Comparison of ENCODE assay signal across 26 mouse cellular contexts in genomic region chr11:84548293-84548692, GRCm38 (mm10). TPM values are rescaled to one million over a fixed set of nuclear protein-coding genes. Genes with fewer than 3 reads are reported as not detected.
DNase-seq lines count a peak whose midpoint lies in the region; ATAC-seq and TF ChIP-seq lines count a peak whose summit lies in the region.
"Had no signal": no experiment of that assay in that cellular context is flagged by ENCODE, and none has a peak within 500 bp of the region (broad histone marks: within the 10 kb centered on the region; RNA-seq: fewer than 3 reads in every experiment).

No protein-coding gene starts in this region.

- H3K4me2 ChIP-seq in forebrain, embryonic 16.5 days (ENCODE audit: low read length): no peak overlapping the region
- H3K4me2 ChIP-seq in forebrain, embryonic 15.5 days (replicated peaks): no peak overlapping the region
- H3K4me2 ChIP-seq in hindbrain, embryonic 11.5 days (replicated peaks; ENCODE audit: low read depth, low read length): no peak overlapping the region
- no peak overlapping the region for H3K4me2 ChIP-seq in hindbrain, postnatal 0 days (ENCODE audit: low read depth, low read length)
- H3K4me2 ChIP-seq in midbrain, embryonic 12.5 days (replicated peaks): no peak overlapping the region
- H3K4me2 ChIP-seq in midbrain, postnatal 0 days (ENCODE audit: low read depth, low read length, poor library complexity, severe bottlenecking): no peak overlapping the region
- H3K4me2 ChIP-seq: heart, embryonic 12.5 days; heart, embryonic 15.5 days; hindbrain, embryonic 12.5 days; intestine, embryonic 15.5 days had no signal

- no peaks in the 10 kb centered on the region for H3K36me3 ChIP-seq in forebrain, embryonic 16.5 days (ENCODE audit: control insufficient read depth, insufficient read depth)
- no peaks in the 10 kb centered on the region for H3K36me3 ChIP-seq in forebrain, embryonic 15.5 days
- H3K36me3 ChIP-seq in hindbrain, embryonic 11.5 days (ENCODE audit: control insufficient read depth, insufficient read depth, low read length): no peaks in the 10 kb centered on the region
- H3K36me3 ChIP-seq in hindbrain, postnatal 0 days (ENCODE audit: insufficient read depth, low read length): no peaks in the 10 kb centered on the region
- H3K36me3 ChIP-seq in midbrain, embryonic 12.5 days: no peaks in the 10 kb centered on the region
- no peaks in the 10 kb centered on the region for H3K36me3 ChIP-seq in midbrain, postnatal 0 days (ENCODE audit: insufficient read depth, low read length)
- H3K36me3 ChIP-seq: heart, embryonic 12.5 days; heart, embryonic 15.5 days; hindbrain, embryonic 12.5 days; intestine, embryonic 15.5 days had no signal

- no peak overlapping the region for H3K4me3 ChIP-seq in forebrain, embryonic 16.5 days (replicated peaks; ENCODE audit: low read length)
- H3K4me3 ChIP-seq in forebrain, embryonic 15.5 days: no peak overlapping the region
- no peak overlapping the region for H3K4me3 ChIP-seq in hindbrain, embryonic 11.5 days (ENCODE audit: low read depth, low read length)
- no peak overlapping the region for H3K4me3 ChIP-seq in hindbrain, postnatal 0 days (ENCODE audit: low read length)
- H3K4me3 ChIP-seq in midbrain, embryonic 12.5 days: no peak overlapping the region
- no peak overlapping the region for H3K4me3 ChIP-seq in midbrain, postnatal 0 days (ENCODE audit: low read depth, low read length)
- H3K4me3 ChIP-seq: heart, embryonic 12.5 days; heart, embryonic 15.5 days; hindbrain, embryonic 12.5 days; intestine, embryonic 15.5 days had no signal

- TF ChIP-seq CTCF in hindbrain, postnatal 0 days (IDR thresholded peaks at IDR 0.05; ENCODE audit: low read depth): no peak
- no peak for TF ChIP-seq CTCF in midbrain, postnatal 0 days (IDR thresholded peaks at IDR 0.05)
- TF ChIP-seq CTCF in brain, embryonic 14.5 days (IDR thresholded peaks at IDR 0.05; ENCODE audit: borderline replicate concordance, extremely low read depth, insufficient read depth, insufficient read length): no peak

- H3K27me3 ChIP-seq in forebrain, embryonic 16.5 days (replicated peaks; ENCODE audit: control insufficient read depth, insufficient read depth, low read length): peaks cover 55% of the 10 kb centered on the region
- H3K27me3 ChIP-seq in forebrain, embryonic 15.5 days: peaks cover 70% of the 10 kb centered on the region
- H3K27me3 ChIP-seq in hindbrain, embryonic 11.5 days (ENCODE audit: control insufficient read depth, insufficient read depth, low read length): no peaks in the 10 kb centered on the region
- no peaks in the 10 kb centered on the region for H3K27me3 ChIP-seq in hindbrain, postnatal 0 days (ENCODE audit: insufficient read depth, low read length)
- H3K27me3 ChIP-seq in midbrain, embryonic 12.5 days: peaks cover 17% of the 10 kb centered on the region
- H3K27me3 ChIP-seq in midbrain, postnatal 0 days (ENCODE audit: insufficient read depth, low read length): no peaks in the 10 kb centered on the region
- H3K27me3 ChIP-seq: intestine, embryonic 15.5 days had no signal

- ATAC-seq in forebrain, embryonic 16.5 days: peak; percentile 74
- no peak for ATAC-seq in forebrain, embryonic 15.5 days (replicated peaks)
- no peak for ATAC-seq in hindbrain, embryonic 11.5 days (ENCODE audit: low FRiP score)
- ATAC-seq in hindbrain, postnatal 0 days: no peak
- ATAC-seq in midbrain, embryonic 12.5 days (ENCODE audit: low FRiP score, low read depth): no peak
- ATAC-seq in midbrain, postnatal 0 days (ENCODE audit: low FRiP score): no peak
- ATAC-seq: CD4-positive, CD25-positive, alpha-beta regulatory T cell, adult 4 months; intestine, embryonic 15.5 days had no signal

- no peak for DNase-seq in hindbrain, embryonic 11.5 days (ENCODE audit: low spot score)
- DNase-seq in hindbrain, postnatal 0 days (ENCODE audit: low spot score): no peak
- no peak for DNase-seq in midbrain, postnatal 0 days (ENCODE audit: low spot score)
- peak; percentile 85 for DNase-seq in brain, embryonic 14.5 days (ENCODE audit: low read depth)
- DNase-seq in cerebellum, adult 9-10 months: no peak
- DNase-seq: adrenal gland, adult 2 months; adrenal gland, postnatal 14 days; cerebellum, adult 11-12 months; cerebellum, adult 8-10 months; cerebellum, postnatal 14 days; gastrocnemius, postnatal 25 days; heart, adult 18-20 months; heart, postnatal 10 days; heart, postnatal 36 days; kidney, adult 11 months had no signal

- TF ChIP-seq POLR2A in brain, embryonic 14.5 days (IDR thresholded peaks at IDR 0.05; ENCODE audit: borderline replicate concordance, extremely low read depth, insufficient read depth, insufficient read length, poor library complexity, severe bottlenecking): no peak

- no peak overlapping the region for H3K9ac ChIP-seq in forebrain, embryonic 16.5 days (replicated peaks; ENCODE audit: low read depth, low read length)
- H3K9ac ChIP-seq in forebrain, embryonic 15.5 days (replicated peaks): no peak overlapping the region
- no peak overlapping the region for H3K9ac ChIP-seq in hindbrain, embryonic 11.5 days (ENCODE audit: low read depth, low read length)
- H3K9ac ChIP-seq in hindbrain, postnatal 0 days (replicated peaks; ENCODE audit: low read length): no peak overlapping the region
- H3K9ac ChIP-seq in midbrain, embryonic 12.5 days (replicated peaks): no peak overlapping the region
- H3K9ac ChIP-seq in midbrain, postnatal 0 days (replicated peaks; ENCODE audit: low read length, poor library complexity, severe bottlenecking): no peak overlapping the region
- H3K9ac ChIP-seq: heart, embryonic 12.5 days; heart, embryonic 15.5 days; hindbrain, embryonic 12.5 days; intestine, embryonic 15.5 days had no signal

- no peaks in the 10 kb centered on the region for H3K9me3 ChIP-seq in forebrain, embryonic 16.5 days (ENCODE audit: control insufficient read depth, low read length)
- no peaks in the 10 kb centered on the region for H3K9me3 ChIP-seq in forebrain, embryonic 15.5 days
- H3K9me3 ChIP-seq in hindbrain, embryonic 11.5 days (ENCODE audit: control insufficient read depth, low read length): no peaks in the 10 kb centered on the region
- H3K9me3 ChIP-seq in hindbrain, postnatal 0 days (ENCODE audit: low read length): no peaks in the 10 kb centered on the region
- no peaks in the 10 kb centered on the region for H3K9me3 ChIP-seq in midbrain, embryonic 12.5 days
- H3K9me3 ChIP-seq in midbrain, postnatal 0 days (ENCODE audit: low read length): no peaks in the 10 kb centered on the region
- H3K9me3 ChIP-seq: heart, embryonic 15.5 days; intestine, embryonic 15.5 days had no signal

- no peak overlapping the region for H3K27ac ChIP-seq in forebrain, embryonic 16.5 days (ENCODE audit: low read length)
- H3K27ac ChIP-seq in forebrain, embryonic 15.5 days (replicated peaks): no peak overlapping the region
- 0 out of 2 replicates have a peak overlapping the region, but pooled peaks have one; percentile 36 for H3K27ac ChIP-seq in hindbrain, embryonic 11.5 days (ENCODE audit: low read depth, low read length)
- H3K27ac ChIP-seq in hindbrain, postnatal 0 days: no peak overlapping the region
- peak overlapping the region; percentile 52 for H3K27ac ChIP-seq in midbrain, embryonic 12.5 days (replicated peaks)
- H3K27ac ChIP-seq in midbrain, postnatal 0 days (ENCODE audit: low read depth, low read length): no peak overlapping the region
- H3K27ac ChIP-seq: heart, embryonic 15.5 days; hindbrain, embryonic 12.5 days; intestine, embryonic 15.5 days had no signal

- H3K4me1 ChIP-seq in forebrain, embryonic 16.5 days (replicated peaks; ENCODE audit: control insufficient read depth, insufficient read depth, low read length): peaks cover 2% of the 10 kb centered on the region; the same call in 1 of the 2 replicates
- H3K4me1 ChIP-seq in forebrain, embryonic 15.5 days: peaks cover 15% of the 10 kb centered on the region
- no peaks in the 10 kb centered on the region for H3K4me1 ChIP-seq in hindbrain, embryonic 11.5 days (replicated peaks; ENCODE audit: control insufficient read depth, insufficient read depth, low read length)
- H3K4me1 ChIP-seq in hindbrain, postnatal 0 days (ENCODE audit: insufficient read depth, low read length): no peaks in the 10 kb centered on the region
- peaks cover 10% of the 10 kb centered on the region for H3K4me1 ChIP-seq in midbrain, embryonic 12.5 days
- H3K4me1 ChIP-seq in midbrain, postnatal 0 days (ENCODE audit: insufficient read depth, low read length): no peaks in the 10 kb centered on the region
- H3K4me1 ChIP-seq: heart, embryonic 12.5 days; heart, embryonic 15.5 days; intestine, embryonic 15.5 days had no signal

- WGBS in forebrain, embryonic 16.5 days: 19% methylated on average over 2 of the region's 2 CpGs
- WGBS in forebrain, embryonic 15.5 days: 18% methylated on average over 2 of the region's 2 CpGs
- 33% methylated on average over 2 of the region's 2 CpGs for WGBS in hindbrain, embryonic 11.5 days
- 26% methylated on average over 2 of the region's 2 CpGs for WGBS in hindbrain, postnatal 0 days
- WGBS in midbrain, embryonic 12.5 days: 20% methylated on average over 2 of the region's 2 CpGs
- 10% methylated on average over 2 of the region's 2 CpGs for WGBS in midbrain, postnatal 0 days

RNA-seq across cellular contexts. Expression of gene Lhx1, which starts 23.0 kb away (rescaled TPM):
- polyA plus RNA-seq in forebrain, embryonic 16.5 days (2015; fragmentation: Nextera tagmentation; extraction: Ambion mirVana): 2.7 and 3.0 TPM in 2 replicates
- polyA plus RNA-seq in forebrain, embryonic 15.5 days (2015; fragmentation: Nextera tagmentation; extraction: Ambion mirVana): 3.4 and 4.8 TPM in 2 replicates
- 53.3 and 57.3 TPM in 2 replicates for polyA plus RNA-seq in hindbrain, embryonic 11.5 days (2014; fragmentation: Nextera tagmentation; extraction: Ambion mirVana)
- 49.7 and 52.0 TPM in 2 replicates for total RNA-seq in hindbrain, postnatal 0 days (2014; rRNA removed)
- 28.9 and 32.0 TPM in 2 replicates for polyA plus RNA-seq in hindbrain, postnatal 0 days (2015; fragmentation: Nextera tagmentation; extraction: Ambion mirVana)
- polyA plus RNA-seq in midbrain, embryonic 12.5 days (2016; fragmentation: Nextera tagmentation; extraction: Ambion mirVana): 50.5 and 55.0 TPM in 2 replicates
- 34.2 and 44.9 TPM in 2 replicates for total RNA-seq in midbrain, postnatal 0 days (2014; rRNA removed)
- 21.3 and 22.5 TPM in 2 replicates for polyA plus RNA-seq in midbrain, postnatal 0 days (2015; fragmentation: Nextera tagmentation; extraction: Ambion mirVana)
- polyA plus RNA-seq in brain, embryonic 14.5 days (2012; rRNA removed): 36.2 and 64.4 TPM in 2 replicates
- total RNA-seq: adrenal gland, adult 2 months; adrenal gland, postnatal 14 days; gastrocnemius, adult 8-10 months; gastrocnemius, postnatal 25 days; heart, adult 18-20 months; heart, postnatal 10 days; heart, postnatal 36 days; MEL had no signal
- polyA plus RNA-seq: adrenal gland, adult 2 months; C2C12; CD4-positive, CD25-positive, alpha-beta regulatory T cell, adult 4 months; heart, embryonic 15.5 days had no signal

RNA-seq across cellular contexts. Expression of gene Aatf, which starts 35.0 kb away (rescaled TPM):
- 56.9 and 58.5 TPM in 2 replicates for polyA plus RNA-seq in forebrain, embryonic 16.5 days (2015; fragmentation: Nextera tagmentation; extraction: Ambion mirVana)
- polyA plus RNA-seq in forebrain, embryonic 15.5 days (2015; fragmentation: Nextera tagmentation; extraction: Ambion mirVana): 54.0 and 54.8 TPM in 2 replicates
- 59.9 and 64.5 TPM in 2 replicates for polyA plus RNA-seq in hindbrain, embryonic 11.5 days (2014; fragmentation: Nextera tagmentation; extraction: Ambion mirVana)
- 17.2 and 36.0 TPM in 2 replicates for total RNA-seq in hindbrain, postnatal 0 days (2014; rRNA removed)
- 42.7 and 44.4 TPM in 2 replicates for polyA plus RNA-seq in hindbrain, postnatal 0 days (2015; fragmentation: Nextera tagmentation; extraction: Ambion mirVana)
- polyA plus RNA-seq in midbrain, embryonic 12.5 days (2016; fragmentation: Nextera tagmentation; extraction: Ambion mirVana): 56.6 and 58.8 TPM in 2 replicates
- 24.8 and 27.3 TPM in 2 replicates for total RNA-seq in midbrain, postnatal 0 days (2014; rRNA removed)
- polyA plus RNA-seq in midbrain, postnatal 0 days (2015; fragmentation: Nextera tagmentation; extraction: Ambion mirVana): 34.9 and 39.2 TPM in 2 replicates
- polyA plus RNA-seq in brain, embryonic 14.5 days (2012; rRNA removed): 7.1 and 14.6 TPM in 2 replicates

Comparison
In these comparisons a context has a peak if more than half of its experiments do, and no peak if none do; other contexts are left out.
1. H3K27ac ChIP-seq: peak in hindbrain, embryonic 11.5 days (single experiment) and midbrain, embryonic 12.5 days (single experiment); none in forebrain, embryonic 16.5 days (single experiment), forebrain, embryonic 15.5 days (single experiment), hindbrain, postnatal 0 days (single experiment) and midbrain, postnatal 0 days (single experiment).